Mouse (Mus musculus) heart, embryonic 13.5 days (tissue): ENCODE measurements around the gene Cd3g. TPM values are rescaled to one million over a fixed set of nuclear protein-coding genes. Genes with fewer than 3 reads are reported as not detected.
A peak's percentile ranks its signal among the peaks of the same experiment; 100 is the strongest.

Source experiments
- ATAC-seq: fragments of 200-750 bp; cut with Nextera tagmentation; 2 replicates; pipeline ENCODE4 v1.8.0; 2017; ENCODE audit warnings: moderate TSS enrichment; ENCODE audit not compliant: insufficient number of reproducible peaks, low FRiP score, low TSS enrichment; ENCODE audit errors: extremely low read depth
- H3K27ac ChIP-seq: fragments of 300-500 bp; sonication (generic); replicated peaks from 2 replicates; pipeline ENCODE4 v1.5.1; 2015; ENCODE audit warnings: moderate library complexity, mild to moderate bottlenecking, inconsistent platforms
- H3K27me3 ChIP-seq: fragments of 300-500 bp; sonication (generic); replicated peaks from 2 replicates; pipeline ENCODE4 v1.6.1; 2015; ENCODE audit warnings: mild to moderate bottlenecking, inconsistent platforms
- H3K36me3 ChIP-seq: fragments of 300-500 bp; sonication (generic); 2 replicates; pipeline ENCODE4 v1.6.1; 2015; ENCODE audit warnings: mild to moderate bottlenecking, inconsistent platforms
- H3K4me1 ChIP-seq: fragments of 300-500 bp; sonication (generic); 2 replicates; pipeline ENCODE4 v1.6.1; 2015; ENCODE audit warnings: inconsistent platforms
- H3K4me2 ChIP-seq: fragments of 300-500 bp; sonication (generic); 2 replicates; pipeline ENCODE4 v1.6.1; 2015; ENCODE audit warnings: inconsistent platforms, mild to moderate bottlenecking, moderate library complexity
- H3K4me3 ChIP-seq: fragments of 300-500 bp; sonication (generic); 2 replicates; pipeline ENCODE4 v1.5.1; 2015; ENCODE audit warnings: moderate library complexity, mild to moderate bottlenecking, inconsistent platforms
- H3K9ac ChIP-seq: fragments of 300-500 bp; sonication (generic); 2 replicates; pipeline ENCODE4 v1.6.1; 2015; ENCODE audit warnings: inconsistent platforms, mild to moderate bottlenecking, moderate library complexity
- H3K9me3 ChIP-seq: fragments of 300-500 bp; sonication (generic); 2 replicates; pipeline ENCODE4 v1.6.1; 2016; ENCODE audit warnings: inconsistent platforms
- WGBS: fragments of 180-500 bp; shearing (Covaris S2); methylation state at CpG from one replicate; pipeline ENCODE4 v1.1.7; 2015; ENCODE audit warnings: mixed read lengths; 5-methylcytosine and 5-hydroxymethylcytosine counted together
- polyA plus RNA-seq: library from polyadenylated mRNA; unstranded; fragments of >200 nt; fragmentation: Nextera tagmentation; extraction: Ambion mirVana; gene quantifications from 2 replicates; pipeline ENCODE4 v1.2.1, GENCODE M21; 2015

The Cd3g gene
- polyA plus RNA-seq, 1 experiment from 2014 or later: 1.9 TPM

- 1% methylated on average over 39 of the region's 39 CpGs for WGBS
Observed at GRCm38 (mm10) chr9:44965126-44965832, 15.0 kb downstream of the Cd3g start, which contains the start of gene Ube4a. Ube4a (minus strand) TSS chr9:44965600.

DNA sequence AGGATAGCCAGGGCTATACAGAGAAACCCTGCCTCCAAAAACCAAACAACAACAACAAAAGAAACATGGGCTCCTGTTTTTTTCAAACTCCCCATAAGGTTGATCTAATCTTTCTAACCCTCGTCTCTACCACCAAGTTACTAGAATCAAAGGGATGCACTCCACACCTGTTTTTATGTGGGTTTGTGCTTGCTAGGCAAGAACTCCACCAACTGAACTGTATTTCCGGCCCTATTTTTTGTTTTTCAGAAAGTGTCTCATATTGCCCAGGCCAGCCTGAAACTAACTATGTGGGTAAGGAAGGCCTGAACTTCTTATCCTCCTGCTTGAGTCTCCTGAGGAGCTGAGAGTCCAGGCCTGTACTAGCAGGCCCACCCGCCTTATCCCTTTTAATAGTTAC lies 25.8 kb downstream of the Cd3g start:
- no peak overlapping the region for H3K9ac ChIP-seq
- H3K27me3 ChIP-seq: no peaks in the 10 kb centered on the region
- no peaks in the 10 kb centered on the region for H3K4me1 ChIP-seq
- ATAC-seq: no peak
- 88% methylated on average over 3 of the region's 3 CpGs for WGBS
- H3K36me3 ChIP-seq: peaks cover 94% of the 10 kb centered on the region
- H3K4me2 ChIP-seq: no peak overlapping the region
- no peak overlapping the region for H3K4me3 ChIP-seq
- no peaks in the 10 kb centered on the region for H3K9me3 ChIP-seq
- no peak overlapping the region for H3K27ac ChIP-seq

More at GRCm38 (mm10) chr9:44965126-44965832, 15.0 kb downstream of the Cd3g start, which contains the start of gene Ube4a:
- H3K4me2 ChIP-seq: peak within 1 kb of the TSS; percentile 95
- H3K27me3 ChIP-seq: peaks cover 4% of the 10 kb centered on the region
- peak within 1 kb of the TSS; percentile 91 for H3K9ac ChIP-seq
- peaks cover 16% of the 10 kb centered on the region for H3K4me1 ChIP-seq
- ATAC-seq: peak; percentile 86
- peaks cover 32% of the 10 kb centered on the region for H3K36me3 ChIP-seq
- peak within 1 kb of the TSS; percentile 60 for H3K27ac ChIP-seq
- H3K4me3 ChIP-seq: peak within 1 kb of the TSS; percentile 89
- no peaks in the 10 kb centered on the region for H3K9me3 ChIP-seq

DNA sequence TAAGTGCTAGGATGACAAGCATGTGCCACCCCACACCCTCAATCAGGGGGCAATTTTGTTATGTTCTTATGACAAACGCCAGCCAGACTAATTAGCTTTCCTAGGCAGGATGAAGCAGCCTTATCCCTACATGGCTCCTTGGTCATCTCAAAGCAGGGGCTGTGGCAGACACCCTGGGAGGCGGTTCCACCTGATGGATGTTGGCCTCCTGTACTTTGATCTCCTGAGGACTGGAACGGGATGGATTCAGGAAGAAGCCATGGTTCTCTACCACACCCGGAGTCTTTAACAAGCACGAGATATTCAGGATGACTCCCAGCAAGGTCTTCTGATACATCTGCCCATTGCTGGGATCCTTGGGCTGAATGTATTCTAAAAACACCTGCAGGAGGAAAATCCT lies 32.4 kb downstream of the Cd3g start:
- Histone ChIP-seq H3K9me3 (no peaks in the 10 kb centered on the region), H3K4me3 (no peak overlapping the region), H3K27ac (no peak overlapping the region), H3K9ac (no peak overlapping the region), H3K27me3 (no peaks in the 10 kb centered on the region), H3K36me3 (peaks cover 98% of the 10 kb centered on the region), H3K4me2 (no peak overlapping the region), H3K4me1 (no peaks in the 10 kb centered on the region; the same call in 1 of the 2 replicates)
- no peak for ATAC-seq
- 87% methylated on average over 5 of the region's 5 CpGs for WGBS

- no peak for ATAC-seq
- H3K27me3 ChIP-seq: no peaks in the 10 kb centered on the region
- WGBS: 86% methylated on average over 7 of the region's 7 CpGs
- H3K9me3 ChIP-seq: no peaks in the 10 kb centered on the region
- H3K4me1 ChIP-seq: peaks cover 7% of the 10 kb centered on the region
- no peak overlapping the region for H3K4me2 ChIP-seq
- H3K27ac ChIP-seq: no peak overlapping the region
- H3K9ac ChIP-seq: no peak overlapping the region
- peaks cover 98% of the 10 kb centered on the region for H3K36me3 ChIP-seq
- H3K4me3 ChIP-seq: no peak overlapping the region
Observed at GRCm38 (mm10) chr9:44946185-44946695, 34.0 kb downstream of the Cd3g start.

DNA sequence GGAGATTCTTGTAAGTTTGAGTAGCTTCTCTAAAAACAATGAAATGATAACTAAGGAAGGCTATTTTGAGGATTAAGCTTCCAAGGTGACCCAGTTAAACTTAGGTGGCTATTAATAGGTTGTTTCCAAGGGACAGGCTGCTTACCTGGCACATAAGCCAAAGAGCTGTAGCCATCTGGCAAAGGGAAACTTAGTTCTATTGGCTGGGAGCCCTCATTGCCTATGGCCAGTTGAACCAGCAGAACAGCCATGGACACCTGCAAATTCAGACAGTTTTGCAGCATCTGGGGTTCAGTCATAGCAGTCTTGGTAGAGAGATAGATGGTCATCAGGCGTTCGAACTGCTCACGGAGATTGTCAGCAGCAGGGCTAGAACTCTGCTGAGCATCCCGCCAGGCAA lies 37.8 kb downstream of the Cd3g start:
- Histone ChIP-seq H3K27ac (0 out of 2 replicates have a peak overlapping the region, but pooled peaks have one; percentile 12), H3K9ac (no peak overlapping the region), H3K4me2 (no peak overlapping the region), H3K4me1 (peaks cover 7% of the 10 kb centered on the region), H3K9me3 (no peaks in the 10 kb centered on the region), H3K4me3 (no peak overlapping the region), H3K36me3 (peaks cover 98% of the 10 kb centered on the region), H3K27me3 (no peaks in the 10 kb centered on the region)
- WGBS: 83% methylated on average over 4 of the region's 4 CpGs
- ATAC-seq: no peak

DNA sequence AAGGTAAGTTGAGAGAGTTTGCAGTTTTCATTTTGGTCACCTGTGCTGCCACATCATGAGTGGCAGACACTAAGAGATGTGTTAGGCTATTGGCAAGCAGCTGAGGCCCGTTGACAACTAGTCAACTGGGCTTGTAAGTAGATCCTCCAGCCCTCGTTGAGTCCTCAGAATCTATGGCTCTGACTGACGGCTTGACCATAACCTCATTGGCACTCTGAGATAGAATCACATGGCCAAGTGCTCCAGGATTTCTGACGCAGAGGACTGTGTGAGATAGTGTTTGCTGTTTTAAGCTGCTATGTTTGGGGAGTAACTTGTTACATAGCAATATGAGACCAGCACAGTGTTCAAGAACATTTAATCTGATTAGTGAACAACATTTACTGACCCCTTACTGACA lies 38.5 kb downstream of the Cd3g start:
- WGBS: 61% methylated on average over 4 of the region's 4 CpGs

DNA sequence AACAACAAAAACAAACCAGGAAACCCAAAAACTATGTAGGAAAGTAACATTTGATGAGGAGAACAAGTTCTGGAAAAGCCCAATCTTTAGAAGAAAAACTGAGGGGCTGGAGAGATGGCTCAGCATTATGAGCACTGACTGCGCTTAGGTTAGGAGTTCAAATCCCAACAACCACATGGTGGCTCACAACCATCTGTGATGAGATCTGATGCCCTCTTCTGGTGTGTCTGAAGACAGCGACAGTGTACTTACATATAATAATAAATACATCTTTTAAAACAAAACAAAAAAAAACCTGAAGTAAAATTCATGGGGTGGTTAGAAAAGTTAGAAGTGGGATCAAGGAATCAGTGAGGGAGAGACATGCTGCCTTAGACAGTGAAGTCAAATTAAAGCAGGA lies 58.7 kb downstream of the Cd3g start:
- peak overlapping the region; percentile 92; the same call in 1 of the 2 replicates for H3K9ac ChIP-seq
- no peaks in the 10 kb centered on the region for H3K9me3 ChIP-seq
- 68% methylated on average over 2 of the region's 2 CpGs for WGBS

More for the DNA sequence above, 38.5 kb downstream of the Cd3g start:
- Histone ChIP-seq H3K4me2 (no peak overlapping the region), H3K27ac (0 out of 2 replicates have a peak overlapping the region, but pooled peaks have one; percentile 12), H3K4me3 (no peak overlapping the region), H3K36me3 (peaks cover 98% of the 10 kb centered on the region), H3K9ac (no peak overlapping the region), H3K27me3 (no peaks in the 10 kb centered on the region), H3K9me3 (no peaks in the 10 kb centered on the region), H3K4me1 (peaks cover 7% of the 10 kb centered on the region)
- ATAC-seq: no peak

DNA sequence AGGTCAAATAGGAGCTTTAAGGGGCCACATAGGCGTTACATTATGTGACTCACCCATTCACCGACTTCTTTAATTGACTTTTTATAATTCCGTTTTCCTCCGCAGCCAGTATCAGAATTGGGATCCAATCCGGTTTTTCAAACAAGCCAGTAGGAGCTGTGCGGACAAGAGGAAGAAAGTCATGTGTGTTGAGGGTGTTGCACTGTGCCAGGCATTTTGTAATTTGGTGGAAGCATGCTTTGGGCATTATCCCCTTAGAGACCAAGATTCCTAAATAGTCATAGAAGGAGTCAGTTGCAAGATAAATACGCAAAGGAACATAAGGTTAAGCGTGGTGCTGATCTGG lies 59.1 kb downstream of the Cd3g start:
- peak overlapping the region; percentile 88 for H3K27ac ChIP-seq
- WGBS: 2% methylated on average over 8 of the region's 8 CpGs
- H3K36me3 ChIP-seq: peaks cover 21% of the 10 kb centered on the region
- H3K27me3 ChIP-seq: no peaks in the 10 kb centered on the region
- peak; percentile 45; the same call in 1 of the 2 replicates for ATAC-seq
- H3K4me2 ChIP-seq: peak overlapping the region; percentile 78
- H3K4me3 ChIP-seq: peak overlapping the region; percentile 77
- H3K4me1 ChIP-seq: peaks cover 15% of the 10 kb centered on the region
- no peaks in the 10 kb centered on the region for H3K9me3 ChIP-seq
- H3K9ac ChIP-seq: peak overlapping the region; percentile 92

More for the DNA sequence above, 58.7 kb downstream of the Cd3g start:
- Histone ChIP-seq H3K27me3 (no peaks in the 10 kb centered on the region), H3K4me2 (peak overlapping the region; percentile 78), H3K4me1 (peaks cover 15% of the 10 kb centered on the region), H3K4me3 (peak overlapping the region; percentile 77), H3K27ac (peak overlapping the region; percentile 88), H3K36me3 (peaks cover 24% of the 10 kb centered on the region)
- no peak for ATAC-seq

DNA sequence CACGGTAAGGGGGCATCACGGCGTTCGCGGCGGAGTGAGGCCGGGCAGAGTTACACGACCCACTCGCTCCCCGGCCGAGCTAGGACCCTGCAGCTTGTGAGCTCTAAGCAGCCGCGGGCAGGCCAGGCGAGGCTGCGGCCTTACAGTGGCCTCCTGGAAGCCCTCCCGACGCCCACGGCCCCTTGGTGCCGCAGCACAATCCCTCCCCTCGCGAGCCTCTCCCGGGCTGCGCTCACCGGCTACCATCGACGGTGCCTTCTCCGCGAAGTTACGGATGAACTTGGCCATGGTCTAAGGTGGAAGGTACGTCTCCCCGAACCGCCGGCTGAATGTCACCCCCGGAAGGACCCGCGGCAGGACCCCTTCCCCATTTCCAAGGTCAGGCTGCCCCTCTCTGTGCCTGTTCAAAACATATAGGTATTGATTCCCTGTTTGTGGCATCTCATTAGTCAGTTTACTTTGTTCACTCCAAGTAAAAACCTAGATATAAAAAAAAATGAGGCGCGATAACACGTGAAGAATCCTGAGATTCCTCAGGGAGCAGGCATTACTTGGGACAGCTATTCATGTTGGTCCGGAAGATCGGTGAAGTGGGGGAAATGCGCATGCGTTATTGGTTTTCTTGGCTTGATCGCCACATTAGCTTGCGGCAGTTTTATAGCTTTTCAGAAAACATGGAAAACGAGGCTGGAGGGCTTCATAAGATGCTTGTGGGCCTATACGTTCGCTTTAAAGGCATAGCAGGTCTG lies 59.7 kb downstream of the Cd3g start, which contains the start of gene Atp5l:
Gene Atp5l, minus strand, starts transcription at position 369 of the 749 bp plus-strand sequence.
- Histone ChIP-seq H3K27me3 (no peaks in the 10 kb centered on the region), H3K9me3 (no peaks in the 10 kb centered on the region), H3K9ac (peak within 1 kb of the TSS; percentile 92), H3K27ac (peak within 1 kb of the TSS; percentile 88), H3K36me3 (peaks cover 16% of the 10 kb centered on the region), H3K4me2 (peak within 1 kb of the TSS; percentile 78), H3K4me3 (peak within 1 kb of the TSS; percentile 77), H3K4me1 (peaks cover 18% of the 10 kb centered on the region)
- under 1% methylated on average over 48 of the region's 48 CpGs for WGBS
- ATAC-seq: peak; percentile 72

DNA sequence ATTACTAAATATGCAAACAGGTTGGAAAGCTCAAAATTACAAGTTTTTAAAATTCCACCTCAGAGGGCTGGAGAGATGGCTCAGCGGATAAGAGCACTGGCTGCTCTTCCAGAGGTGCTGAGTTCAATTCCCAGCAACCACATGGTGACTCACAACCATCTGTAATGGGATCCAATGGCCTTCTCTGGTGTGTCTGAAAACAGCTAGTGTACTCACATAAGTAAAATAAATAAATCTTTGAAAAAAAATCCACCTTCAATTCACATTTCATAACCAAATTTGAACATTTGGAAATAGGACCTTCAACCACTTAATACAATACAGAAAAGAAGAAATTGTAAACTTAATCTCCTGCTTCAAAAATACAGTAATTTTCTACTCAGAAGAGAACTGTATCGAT lies 60.6 kb downstream of the Cd3g start:
- H3K4me3 ChIP-seq: peak overlapping the region; percentile 77
- no peaks in the 10 kb centered on the region for H3K9me3 ChIP-seq
- peaks cover 11% of the 10 kb centered on the region for H3K36me3 ChIP-seq
- WGBS: 28% methylated on average over 2 of the region's 2 CpGs
- peak overlapping the region; percentile 78 for H3K4me2 ChIP-seq
- H3K27ac ChIP-seq: peak overlapping the region; percentile 88
- H3K4me1 ChIP-seq: peaks cover 27% of the 10 kb centered on the region
- no peaks in the 10 kb centered on the region for H3K27me3 ChIP-seq
- peak overlapping the region; percentile 92 for H3K9ac ChIP-seq
- no peak for ATAC-seq
